Mouse (Mus musculus) thymus, adult 2 months (tissue): ENCODE results near the gene Wdr70.

ENCODE experiments used
- CTCF ChIP-seq: fragments of 200-500 bp; IDR thresholded peaks from 2 replicates; pipeline ENCODE4 v1.5.1; 2012; ENCODE audit warnings: mild to moderate bottlenecking, control low read depth, low read length, moderate library complexity, borderline replicate concordance; ENCODE audit not compliant: control insufficient read depth, poor library complexity, insufficient read depth; ENCODE audit errors: extremely low read depth
- POLR2A ChIP-seq: fragments of 200-500 bp; IDR thresholded peaks from 2 replicates; pipeline ENCODE4 v1.6.1; 2012; ENCODE audit warnings: mild to moderate bottlenecking, low read length, control low read depth, moderate library complexity; ENCODE audit not compliant: control insufficient read depth, poor library complexity, insufficient read depth; ENCODE audit errors: extremely low read depth

DNA sequence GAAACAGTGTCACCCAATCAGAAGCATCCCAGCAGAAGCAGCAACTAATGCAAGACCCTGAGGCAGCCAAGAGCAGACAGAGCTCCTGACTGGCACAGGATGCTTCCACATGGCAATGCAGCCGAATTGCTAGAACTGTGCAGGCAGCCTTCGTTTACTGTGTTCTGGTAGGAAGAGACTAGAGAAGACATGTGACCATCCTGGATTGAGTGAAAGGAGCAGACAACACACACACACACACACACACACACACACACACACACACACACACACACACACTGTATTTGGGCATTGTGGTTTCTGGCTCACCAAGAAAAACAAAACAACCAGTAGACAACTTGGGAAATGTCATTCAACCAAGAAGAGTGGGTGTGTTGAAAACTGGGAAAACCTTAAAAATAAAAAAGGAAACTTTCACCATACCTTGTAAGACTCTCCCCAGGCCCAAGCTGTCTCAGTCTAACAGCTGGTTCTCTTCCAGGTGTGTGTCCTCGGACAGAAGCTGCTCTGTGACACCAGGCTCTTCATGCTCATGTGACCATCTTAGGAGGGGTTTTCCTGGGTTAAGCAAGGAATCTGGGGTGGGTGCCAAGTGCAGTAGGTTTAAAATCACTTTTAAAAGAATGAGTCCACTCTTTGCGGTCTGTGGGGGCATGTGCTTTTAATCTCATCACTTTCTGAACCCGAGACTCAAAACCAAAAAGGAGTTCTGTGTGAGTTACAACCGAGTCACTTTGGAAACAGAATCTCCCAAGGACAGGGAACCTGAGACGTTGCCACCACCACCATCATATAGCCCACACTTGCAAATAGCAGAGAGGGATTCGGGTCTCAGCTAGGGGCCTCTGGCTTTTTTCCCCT is 260.7 kb downstream of the Wdr70 start:
- TF ChIP-seq CTCF (no peak), POLR2A (no peak)
